Mouse (Mus musculus) neural tube, embryonic 11.5 days (tissue): Measurements from ENCODE around the gene Cxcl17. TPM values are rescaled to one million over a fixed set of nuclear protein-coding genes. Genes with fewer than 3 reads are reported as not detected.
"Not testable (repeated sequence)": the region's sequence is repeated elsewhere in the genome, so short reads cannot be mapped to it uniquely, and the experiment has no call there.

Experiments used
- ATAC-seq: fragments of 200-750 bp; cut with Nextera tagmentation; 2 replicates; pipeline ENCODE4 v1.8.0; 2017; ENCODE audit warnings: moderate number of reproducible peaks, mild to moderate bottlenecking, moderate TSS enrichment, moderate library complexity; ENCODE audit not compliant: insufficient read depth, low FRiP score, low TSS enrichment
- DNase-seq: peaks from one replicate; pipeline ENCODE4 v3.0.0-alpha.2; 2015; ENCODE audit warnings: low spot score
- H3K27ac ChIP-seq: fragments of 300-500 bp; sonication (generic); 2 replicates; pipeline ENCODE4 v1.5.1; 2014; ENCODE audit warnings: low read depth, mild to moderate bottlenecking, low read length
- H3K27me3 ChIP-seq: fragments of 300-500 bp; sonication (generic); 2 replicates; pipeline ENCODE4 v1.6.1; 2014; ENCODE audit warnings: mild to moderate bottlenecking, low read length, mixed read lengths; ENCODE audit not compliant: control insufficient read depth, insufficient read depth
- H3K36me3 ChIP-seq: fragments of 300-500 bp; sonication (generic); 2 replicates; pipeline ENCODE4 v1.6.1; 2014; ENCODE audit warnings: mild to moderate bottlenecking, low read length, moderate library complexity, mixed read lengths; ENCODE audit not compliant: control insufficient read depth, insufficient read depth
- H3K4me1 ChIP-seq: fragments of 300-500 bp; sonication (generic); 2 replicates; pipeline ENCODE4 v1.6.1; 2014; ENCODE audit warnings: low read length, mixed read lengths; ENCODE audit not compliant: control insufficient read depth, insufficient read depth
- H3K4me2 ChIP-seq: fragments of 300-500 bp; sonication (generic); 2 replicates; pipeline ENCODE4 v1.6.1; 2014; ENCODE audit warnings: low read depth, mild to moderate bottlenecking, moderate library complexity
- H3K4me3 ChIP-seq: fragments of 300-500 bp; sonication (generic); 2 replicates; pipeline ENCODE4 v1.5.1; 2014; ENCODE audit warnings: low read depth, low read length
- H3K9ac ChIP-seq: fragments of 300-500 bp; sonication (generic); 2 replicates; pipeline ENCODE4 v1.6.1; 2014; ENCODE audit warnings: mild to moderate bottlenecking, low read length
- H3K9me3 ChIP-seq: fragments of 300-500 bp; sonication (generic); 2 replicates; pipeline ENCODE4 v1.6.1; 2016; ENCODE audit warnings: low read length; ENCODE audit not compliant: control insufficient read depth
- WGBS: fragments of 180-500 bp; shearing (Covaris S2); extraction: QIAGEN DNeasy Blood & Tissue Kit; methylation state at CpG from one replicate; pipeline ENCODE4 v1.1.7; 2014; 5-methylcytosine and 5-hydroxymethylcytosine counted together
- polyA plus RNA-seq: library from polyadenylated mRNA; unstranded; fragments of >200 nt; fragmentation: Nextera tagmentation; extraction: Ambion mirVana; gene quantifications from 2 replicates; pipeline ENCODE4 v1.2.1, GENCODE M21; 2014

The Cxcl17 gene
- 0.34 TPM in 1 of 2 replicates, not detected in the other for polyA plus RNA-seq

GRCm38 (mm10) chr7:25412833-25413441, at the start of gene Cxcl17:
Cxcl17 (minus strand) TSS chr7:25412886.
- DNase-seq (no peak), ATAC-seq (no peak)
- Histone ChIP-seq H3K4me1 (no peaks in the 10 kb centered on the region), H3K4me2 (no peak within 1 kb of the TSS), H3K9ac (no peak within 1 kb of the TSS), H3K36me3 (no peaks in the 10 kb centered on the region), H3K27me3 (no peaks in the 10 kb centered on the region), H3K4me3 (no peak within 1 kb of the TSS), H3K9me3 (no peaks in the 10 kb centered on the region), H3K27ac (no peak within 1 kb of the TSS)
- 47% methylated on average over 7 of the region's 7 CpGs for WGBS

- not testable (repeated sequence) for H3K27me3 ChIP-seq, H3K4me2 ChIP-seq, H3K4me1 ChIP-seq, DNase-seq, ATAC-seq, H3K4me3 ChIP-seq, H3K9ac ChIP-seq, H3K9me3 ChIP-seq, H3K27ac ChIP-seq, H3K36me3 ChIP-seq
- WGBS, result no CpG with 5 or more reads among the region's 1 CpGs
These were observed 49.3 kb upstream of the Cxcl17 start for GRCm38 (mm10) chr7:25462033-25462337.

- H3K27me3 ChIP-seq, H3K36me3 ChIP-seq, H3K9ac ChIP-seq, H3K4me1 ChIP-seq, H3K9me3 ChIP-seq, H3K27ac ChIP-seq, ATAC-seq, H3K4me3 ChIP-seq, DNase-seq, H3K4me2 ChIP-seq: not testable (repeated sequence)
- WGBS, result 84% methylated on average over 4 of the region's 5 CpGs
These were observed 48.8 kb upstream of the Cxcl17 start for GRCm38 (mm10) chr7:25461336-25462032.

GRCm38 (mm10) chr7:25452103-25452502, 39.4 kb upstream of the Cxcl17 start:
- Histone ChIP-seq H3K9me3 (no peaks in the 10 kb centered on the region), H3K4me2 (no peak overlapping the region), H3K27ac (no peak overlapping the region), H3K4me3 (no peak overlapping the region), H3K27me3 (no peaks in the 10 kb centered on the region), H3K9ac (no peak overlapping the region), H3K4me1 (no peaks in the 10 kb centered on the region), H3K36me3 (no peaks in the 10 kb centered on the region)
- ATAC-seq (no peak), DNase-seq (no peak)
- 85% methylated on average over 3 of the region's 3 CpGs for WGBS

GRCm38 (mm10) chr7:25449913-25450890, 37.5 kb upstream of the Cxcl17 start:
- DNase-seq (no peak), ATAC-seq (no peak)
- Histone ChIP-seq H3K36me3 (no peaks in the 10 kb centered on the region), H3K27ac (no peak overlapping the region), H3K4me1 (no peaks in the 10 kb centered on the region), H3K27me3 (no peaks in the 10 kb centered on the region), H3K9ac (no peak overlapping the region), H3K9me3 (no peaks in the 10 kb centered on the region), H3K4me3 (no peak overlapping the region), H3K4me2 (no peak overlapping the region)
- WGBS, result 49% methylated on average over 9 of the region's 9 CpGs

GRCm38 (mm10) chr7:25440816-25441153, 28.1 kb upstream of the Cxcl17 start:
- Histone ChIP-seq H3K4me1 (no peaks in the 10 kb centered on the region), H3K27me3 (no peaks in the 10 kb centered on the region), H3K9ac (no peak overlapping the region), H3K4me3 (no peak overlapping the region), H3K9me3 (no peaks in the 10 kb centered on the region), H3K36me3 (no peaks in the 10 kb centered on the region), H3K27ac (no peak overlapping the region), H3K4me2 (no peak overlapping the region)
- ATAC-seq (no peak), DNase-seq (no peak)
- WGBS, result 88% methylated on average over 6 of the region's 6 CpGs

GRCm38 (mm10) chr7:25439978-25440815, 27.5 kb upstream of the Cxcl17 start:
- Histone ChIP-seq H3K27ac (no peak overlapping the region), H3K27me3 (no peaks in the 10 kb centered on the region), H3K9me3 (no peaks in the 10 kb centered on the region), H3K36me3 (no peaks in the 10 kb centered on the region), H3K9ac (no peak overlapping the region), H3K4me3 (no peak overlapping the region), H3K4me2 (no peak overlapping the region), H3K4me1 (no peaks in the 10 kb centered on the region)
- 86% methylated on average over 9 of the region's 9 CpGs for WGBS
- ATAC-seq (no peak), DNase-seq (no peak)

- H3K27ac ChIP-seq, result no peak overlapping the region
- no peak for DNase-seq
- H3K4me1 ChIP-seq, result no peaks in the 10 kb centered on the region
- H3K9me3 ChIP-seq, result no peaks in the 10 kb centered on the region
- no peak for ATAC-seq
- H3K27me3 ChIP-seq, result no peaks in the 10 kb centered on the region
- H3K4me2 ChIP-seq, result no peak overlapping the region
- no peaks in the 10 kb centered on the region for H3K36me3 ChIP-seq
- 90% methylated on average over 8 of the region's 8 CpGs for WGBS
- no peak overlapping the region for H3K4me3 ChIP-seq
- H3K9ac ChIP-seq, result no peak overlapping the region
These were observed 26.6 kb upstream of the Cxcl17 start for GRCm38 (mm10) chr7:25439124-25439822.
